Mouse (Mus musculus): ENCODE measurements around the gene Bcl2l1.

DNA sequence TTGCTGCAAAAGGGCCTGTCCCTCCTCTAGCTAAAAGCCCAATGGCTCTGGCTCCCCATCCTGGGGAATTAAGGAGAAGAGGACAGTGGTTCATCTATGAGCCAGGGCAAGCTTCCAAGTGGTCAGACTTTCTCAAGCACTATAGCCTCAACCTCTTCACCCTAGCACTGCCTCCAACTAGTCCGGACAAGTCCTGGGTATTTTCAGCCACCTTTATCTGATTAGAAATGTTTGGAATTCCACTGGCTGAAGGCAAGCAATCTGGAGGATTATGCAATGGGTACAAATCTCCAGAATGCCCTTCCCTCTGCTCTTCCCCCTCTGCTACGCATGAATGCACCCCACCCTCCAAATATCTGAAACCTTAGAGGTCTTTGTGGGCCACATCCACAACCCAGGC is 39.1 kb downstream of the Bcl2l1 start:
- TF ChIP-seq CTCF (IDR thresholded peaks at IDR 0.05; ENCODE audit: borderline replicate concordance, insufficient read depth, low read length) (no peak), POLR2A (IDR thresholded peaks at IDR 0.05; ENCODE audit: low read depth, low read length) (no peak)

Measured in embryonic fibroblast, embryonic 13.5 days (primary cell).